Mouse (Mus musculus) midbrain, embryonic 14.5 days (tissue): ENCODE results near the gene Slc25a22. TPM values are rescaled to one million over a fixed set of nuclear protein-coding genes. Genes with fewer than 3 reads are reported as not detected.

Source experiments
- ATAC-seq: fragments of 200-750 bp; cut with Nextera tagmentation; 2 replicates; pipeline ENCODE4 v1.8.0; 2017; ENCODE audit warnings: moderate number of reproducible peaks, moderate library complexity; ENCODE audit not compliant: low FRiP score, low TSS enrichment
- DNase-seq: peaks from one replicate; pipeline ENCODE4 v3.0.0-alpha.2; 2015
- H3K27ac ChIP-seq: fragments of 300-500 bp; sonication (generic); replicated peaks from 2 replicates; pipeline ENCODE4 v1.5.1; 2014; ENCODE audit warnings: mild to moderate bottlenecking, low read depth, low read length, moderate library complexity
- H3K27me3 ChIP-seq: fragments of 300-500 bp; sonication (generic); 2 replicates; pipeline ENCODE4 v1.6.1; 2014; ENCODE audit warnings: low read length, control low read depth, mixed read lengths; ENCODE audit not compliant: control insufficient read depth, insufficient read depth
- H3K36me3 ChIP-seq: fragments of 300-500 bp; sonication (generic); 2 replicates; pipeline ENCODE4 v1.6.1; 2014; ENCODE audit warnings: low read length, control low read depth; ENCODE audit not compliant: control insufficient read depth, insufficient read depth
- H3K4me1 ChIP-seq: fragments of 300-500 bp; sonication (generic); 2 replicates; pipeline ENCODE4 v1.6.1; 2014; ENCODE audit warnings: mild to moderate bottlenecking, antibody characterized with exemption, low read length, control low read depth; ENCODE audit not compliant: control insufficient read depth, insufficient read depth
- H3K4me2 ChIP-seq: fragments of 300-500 bp; sonication (generic); 2 replicates; pipeline ENCODE4 v1.6.1; 2014; ENCODE audit warnings: mild to moderate bottlenecking, low read length, moderate library complexity
- H3K4me3 ChIP-seq: fragments of 300-500 bp; sonication (generic); replicated peaks from 2 replicates; pipeline ENCODE4 v1.5.1; 2014; ENCODE audit warnings: low read depth, low read length
- H3K9ac ChIP-seq: fragments of 300-500 bp; sonication (generic); replicated peaks from 2 replicates; pipeline ENCODE4 v1.6.1; 2014; ENCODE audit warnings: mild to moderate bottlenecking, low read length, moderate library complexity
- H3K9me3 ChIP-seq: fragments of 300-500 bp; sonication (generic); 2 replicates; pipeline ENCODE4 v1.6.1; 2016; ENCODE audit warnings: low read length, control low read depth, mixed read lengths; ENCODE audit not compliant: control insufficient read depth
- WGBS: fragments of 180-500 bp; shearing (Covaris S2); extraction: QIAGEN DNeasy Blood & Tissue Kit; methylation state at CpG from one replicate; pipeline ENCODE4 v1.1.7; 2014; 5-methylcytosine and 5-hydroxymethylcytosine counted together
- polyA plus RNA-seq: library from polyadenylated mRNA; unstranded; fragments of >200 nt; fragmentation: Nextera tagmentation; extraction: Ambion mirVana; gene quantifications from 2 replicates; pipeline ENCODE4 v1.2.1, GENCODE M21; 2014

Gene Slc25a22
- polyA plus RNA-seq, 1 experiment from 2014 or later: 82.9 TPM

- DNase-seq (peak; percentile 84), ATAC-seq (peak; percentile 80)
- H3K9me3 ChIP-seq: no peaks in the 10 kb centered on the region
- H3K27ac ChIP-seq: peak overlapping the region; percentile 84
- peak overlapping the region; percentile 54 for H3K4me3 ChIP-seq
- H3K4me1 ChIP-seq: peaks cover 32% of the 10 kb centered on the region
- H3K36me3 ChIP-seq: peaks cover 29% of the 10 kb centered on the region
- peaks cover 36% of the 10 kb centered on the region for H3K27me3 ChIP-seq
- H3K4me2 ChIP-seq: peak overlapping the region; percentile 67
- H3K9ac ChIP-seq: peak overlapping the region; percentile 75
- 18% methylated on average over 8 of the region's 8 CpGs for WGBS
These were observed 31.0 kb upstream of the Slc25a22 start for GRCm38 (mm10) chr7:141468522-141469211.

- WGBS: 21% methylated on average over 5 of the region's 5 CpGs
- DNase-seq: peak; percentile 30
- H3K4me1 ChIP-seq: peaks cover 31% of the 10 kb centered on the region
These were observed 30.5 kb upstream of the Slc25a22 start for GRCm38 (mm10) chr7:141468164-141468521.

GRCm38 (mm10) chr7:141467230-141468030, 29.7 kb upstream of the Slc25a22 start, which contains the start of gene Cd151:
Gene Cd151 (plus strand): TSS chr7:141467392.
- DNase-seq: peak; percentile 81
- Histone ChIP-seq H3K27ac (peak within 1 kb of the TSS; percentile 84), H3K9ac (peak within 1 kb of the TSS; percentile 75), H3K36me3 (peaks cover 24% of the 10 kb centered on the region), H3K9me3 (no peaks in the 10 kb centered on the region), H3K4me3 (peak within 1 kb of the TSS; percentile 54), H3K4me1 (peaks cover 31% of the 10 kb centered on the region), H3K27me3 (peaks cover 48% of the 10 kb centered on the region), H3K4me2 (peak within 1 kb of the TSS; percentile 67)
- peak; percentile 59 for ATAC-seq
- under 1% methylated on average over 52 of the region's 52 CpGs for WGBS

More at GRCm38 (mm10) chr7:141468164-141468521, 30.5 kb upstream of the Slc25a22 start:
- Histone ChIP-seq H3K36me3 (peaks cover 29% of the 10 kb centered on the region), H3K9ac (peak overlapping the region; percentile 75), H3K27me3 (peaks cover 41% of the 10 kb centered on the region), H3K4me2 (peak overlapping the region; percentile 67), H3K4me3 (peak overlapping the region; percentile 54), H3K27ac (peak overlapping the region; percentile 84), H3K9me3 (no peaks in the 10 kb centered on the region)
- ATAC-seq: peak; percentile 38; the same call in 1 of the 2 replicates

- Histone ChIP-seq H3K36me3 (peaks cover 19% of the 10 kb centered on the region), H3K27ac (no peak overlapping the region), H3K9ac (peak overlapping the region; percentile 75), H3K27me3 (peaks cover 56% of the 10 kb centered on the region), H3K4me1 (peaks cover 31% of the 10 kb centered on the region), H3K4me3 (peak overlapping the region; percentile 54), H3K9me3 (no peaks in the 10 kb centered on the region), H3K4me2 (peak overlapping the region; percentile 67)
- ATAC-seq (no peak), DNase-seq (no peak)
- 67% methylated on average over 10 of the region's 10 CpGs for WGBS
These were observed 29.0 kb upstream of the Slc25a22 start for GRCm38 (mm10) chr7:141466607-141467148.

- Histone ChIP-seq H3K9me3 (no peaks in the 10 kb centered on the region), H3K27ac (no peak overlapping the region), H3K4me2 (no peak overlapping the region), H3K36me3 (peaks cover 13% of the 10 kb centered on the region), H3K27me3 (peaks cover 62% of the 10 kb centered on the region), H3K9ac (no peak overlapping the region), H3K4me1 (peaks cover 31% of the 10 kb centered on the region), H3K4me3 (no peak overlapping the region)
- 74% methylated on average over 7 of the region's 7 CpGs for WGBS
- no peak for DNase-seq
- no peak for ATAC-seq
These were observed 28.3 kb upstream of the Slc25a22 start for GRCm38 (mm10) chr7:141466045-141466394.

GRCm38 (mm10) chr7:141465388-141466044, 27.8 kb upstream of the Slc25a22 start:
- peaks cover 31% of the 10 kb centered on the region for H3K4me1 ChIP-seq
- H3K27ac ChIP-seq: no peak overlapping the region

GRCm38 (mm10) chr7:141464603-141465201, 27.0 kb upstream of the Slc25a22 start:
- DNase-seq: no peak

More at GRCm38 (mm10) chr7:141465388-141466044, 27.8 kb upstream of the Slc25a22 start:
- Histone ChIP-seq H3K4me2 (no peak overlapping the region), H3K4me3 (no peak overlapping the region), H3K9me3 (no peaks in the 10 kb centered on the region), H3K27me3 (peaks cover 67% of the 10 kb centered on the region), H3K9ac (no peak overlapping the region; the same call in 1 of the 2 replicates), H3K36me3 (peaks cover 8% of the 10 kb centered on the region)
- WGBS: 36% methylated on average over 10 of the region's 10 CpGs
- ATAC-seq (no peak), DNase-seq (no peak)

More at GRCm38 (mm10) chr7:141464603-141465201, 27.0 kb upstream of the Slc25a22 start:
- peak overlapping the region; percentile 23; the same call in 1 of the 2 replicates for H3K9ac ChIP-seq
- no peak for ATAC-seq
- peaks cover 1% of the 10 kb centered on the region for H3K36me3 ChIP-seq
- H3K4me3 ChIP-seq: peak overlapping the region; percentile 12; the same call in 1 of the 2 replicates
- peaks cover 73% of the 10 kb centered on the region for H3K27me3 ChIP-seq
- peaks cover 27% of the 10 kb centered on the region for H3K4me1 ChIP-seq
- H3K4me2 ChIP-seq: peak overlapping the region; percentile 29
- WGBS: 3% methylated on average over 38 of the region's 38 CpGs
- no peaks in the 10 kb centered on the region for H3K9me3 ChIP-seq
- H3K27ac ChIP-seq: no peak overlapping the region; the same call in 1 of the 2 replicates
